Mouse (Mus musculus) liver, embryonic 18 days (tissue): ENCODE results near the gene Bfsp1. TPM values are rescaled to one million over a fixed set of nuclear protein-coding genes. Genes with fewer than 3 reads are reported as not detected.

ENCODE experiments used
- polyA plus RNA-seq: library from polyadenylated mRNA; depleted of rRNA; stranded (reverse); fragments of >200 nt; gene quantifications from 2 replicates; pipeline ENCODE4 v1.2.3, GENCODE M21; 2012; rRNA removed

Gene Bfsp1
- polyA plus RNA-seq, result 0.13 and 0.14 TPM in 2 replicates

DNA sequence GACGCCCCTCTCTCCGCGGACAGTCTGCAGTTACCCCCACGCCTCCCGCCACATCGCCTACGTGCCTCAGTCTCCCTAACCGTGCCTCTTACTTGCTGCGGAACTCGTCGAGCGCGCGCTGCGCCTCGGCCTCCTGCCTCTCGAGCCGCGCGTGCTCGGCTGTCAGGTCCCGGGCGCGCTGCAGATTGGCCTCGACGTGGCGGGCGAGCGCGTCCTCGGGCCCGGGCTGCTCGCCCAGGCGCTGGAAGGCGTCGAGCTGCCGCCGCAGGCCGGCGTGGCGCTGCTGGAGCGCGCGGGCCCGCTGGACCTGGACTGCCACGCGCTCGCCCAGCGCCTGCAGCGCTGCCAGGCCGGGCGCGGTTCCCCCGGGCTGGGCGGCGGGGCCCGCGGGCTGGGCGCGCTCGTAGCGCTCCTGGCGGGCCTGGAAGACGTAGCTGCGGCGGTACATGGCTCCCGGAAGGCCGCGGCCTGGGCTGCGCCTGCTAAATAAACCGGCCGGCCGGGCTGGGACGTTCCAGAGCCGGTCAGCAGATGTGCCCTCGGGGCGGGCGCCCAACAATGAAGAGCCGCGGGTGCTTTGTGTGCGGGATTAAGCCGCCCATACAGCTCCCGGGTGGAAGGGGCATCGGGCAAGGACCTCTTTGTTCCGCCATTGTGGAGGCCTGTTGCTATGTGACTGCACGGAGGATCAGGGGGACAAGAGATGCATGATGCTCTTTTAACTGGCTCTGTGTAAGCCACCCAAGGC lies at the start of gene Bfsp1:
Bfsp1 (minus strand) TSS at position 690 of the 748 bp plus-strand sequence.

Other genes with a start within 250 kb of the Bfsp1 start
- 54.7 and 57.0 TPM in 2 replicates for gene Dstn, start 52.1 kb upstream of the Bfsp1 start, polyA plus RNA-seq
- gene Rrbp1, start 148.1 kb upstream of the Bfsp1 start, polyA plus RNA-seq, result 171 and 215 TPM in 2 replicates
- gene Banf2, start 169.9 kb upstream of the Bfsp1 start, polyA plus RNA-seq, result not detected in 2 replicates